Mouse (Mus musculus) adrenal gland, postnatal 36 days (tissue): ENCODE data around the gene Rpp14. TPM values are rescaled to one million over a fixed set of nuclear protein-coding genes. Genes with fewer than 3 reads are reported as not detected.

Experiments used
- DNase-seq, 2 experiments: peaks; one replicate each; pipeline ENCODE4 v3.0.0; 2021; ENCODE audit warnings: mixed read lengths in 1 of 2
- total RNA-seq, 2 experiments: library from RNA; stranded (reverse); gene quantifications; 2 replicates each; pipeline ENCODE4 v1.2.3; 2021

Gene Rpp14
- total RNA-seq, 2 experiments from 2014 or later = 43.3 to 46.0 TPM

DNA sequence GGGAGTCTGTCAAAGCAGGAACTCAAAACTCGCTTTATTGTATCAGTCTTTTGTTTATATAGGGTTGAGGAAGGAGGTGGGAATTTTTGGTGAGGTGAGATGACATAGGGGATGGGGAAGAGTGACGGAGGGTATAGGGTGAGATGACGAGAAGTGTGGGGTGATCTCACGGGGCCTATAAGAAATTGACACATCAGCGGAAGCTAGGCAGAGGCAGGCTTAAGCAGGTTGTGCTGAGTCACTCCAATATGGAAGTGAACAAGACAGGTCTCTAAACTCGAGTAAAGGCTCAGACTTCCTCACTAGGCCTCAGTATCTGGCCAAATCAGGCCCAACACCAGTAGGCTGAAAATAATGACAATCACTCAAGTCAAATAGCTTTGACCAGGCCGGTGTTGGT is 20.2 kb upstream of the Rpp14 start:
- DNase-seq = no peak

DNA sequence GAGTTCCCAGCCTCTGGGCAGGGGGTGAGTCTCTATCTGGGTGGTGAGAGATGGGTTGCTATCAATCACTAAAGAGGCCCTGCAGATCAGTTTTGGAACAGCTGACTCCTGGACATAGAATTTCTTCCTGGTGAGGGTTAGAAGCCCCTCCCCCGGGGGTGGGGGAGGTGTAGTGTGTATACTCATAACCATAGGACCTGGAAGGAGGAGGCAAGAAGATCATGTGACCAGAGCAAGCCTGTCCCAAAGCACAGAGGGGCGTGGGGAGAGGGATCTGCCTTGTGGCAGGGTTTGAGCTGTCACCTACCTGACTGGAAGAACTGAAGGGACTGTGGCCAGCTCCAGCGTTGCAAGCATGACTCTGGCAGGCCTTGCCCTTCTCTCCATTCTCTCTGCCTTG is 18.1 kb upstream of the Rpp14 start:
- DNase-seq = no peak

DNA sequence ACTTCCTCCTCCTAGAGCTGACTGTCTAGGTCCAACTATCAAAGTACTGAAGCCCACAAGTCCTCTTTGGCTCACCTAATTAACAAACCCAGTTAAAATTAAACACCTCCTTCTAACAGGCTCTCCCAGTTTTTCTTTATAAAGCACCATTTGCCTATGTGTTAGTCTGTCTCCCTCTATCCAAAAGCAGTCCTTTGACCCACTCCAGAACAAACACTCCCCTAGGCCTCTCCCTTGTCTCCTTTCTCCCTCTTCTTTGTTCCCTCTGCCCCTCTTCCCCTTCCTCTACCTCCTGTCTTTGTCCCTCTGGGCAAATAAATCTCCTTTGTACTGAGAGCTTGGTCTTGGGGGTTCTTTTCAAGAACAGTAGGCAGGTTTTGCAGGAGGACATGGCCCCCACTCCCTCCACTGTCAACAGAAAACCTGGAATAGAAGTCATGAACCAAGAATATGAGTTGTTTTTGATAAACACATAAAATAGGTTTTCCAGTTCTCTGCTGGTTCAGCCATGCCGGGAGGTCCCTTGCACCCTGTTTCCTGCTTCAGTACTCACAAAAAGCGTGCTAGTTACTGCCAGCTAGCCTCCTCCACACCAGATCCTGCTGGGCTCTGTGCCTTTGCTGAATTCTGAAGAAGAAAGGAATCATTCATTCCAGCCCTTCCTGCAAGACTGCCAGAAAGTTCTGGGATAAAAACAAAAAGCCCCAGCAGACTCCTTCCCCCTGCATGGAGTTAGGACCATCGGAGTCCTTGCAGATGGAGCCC is 17.4 kb upstream of the Rpp14 start:
- no peak for DNase-seq

DNA sequence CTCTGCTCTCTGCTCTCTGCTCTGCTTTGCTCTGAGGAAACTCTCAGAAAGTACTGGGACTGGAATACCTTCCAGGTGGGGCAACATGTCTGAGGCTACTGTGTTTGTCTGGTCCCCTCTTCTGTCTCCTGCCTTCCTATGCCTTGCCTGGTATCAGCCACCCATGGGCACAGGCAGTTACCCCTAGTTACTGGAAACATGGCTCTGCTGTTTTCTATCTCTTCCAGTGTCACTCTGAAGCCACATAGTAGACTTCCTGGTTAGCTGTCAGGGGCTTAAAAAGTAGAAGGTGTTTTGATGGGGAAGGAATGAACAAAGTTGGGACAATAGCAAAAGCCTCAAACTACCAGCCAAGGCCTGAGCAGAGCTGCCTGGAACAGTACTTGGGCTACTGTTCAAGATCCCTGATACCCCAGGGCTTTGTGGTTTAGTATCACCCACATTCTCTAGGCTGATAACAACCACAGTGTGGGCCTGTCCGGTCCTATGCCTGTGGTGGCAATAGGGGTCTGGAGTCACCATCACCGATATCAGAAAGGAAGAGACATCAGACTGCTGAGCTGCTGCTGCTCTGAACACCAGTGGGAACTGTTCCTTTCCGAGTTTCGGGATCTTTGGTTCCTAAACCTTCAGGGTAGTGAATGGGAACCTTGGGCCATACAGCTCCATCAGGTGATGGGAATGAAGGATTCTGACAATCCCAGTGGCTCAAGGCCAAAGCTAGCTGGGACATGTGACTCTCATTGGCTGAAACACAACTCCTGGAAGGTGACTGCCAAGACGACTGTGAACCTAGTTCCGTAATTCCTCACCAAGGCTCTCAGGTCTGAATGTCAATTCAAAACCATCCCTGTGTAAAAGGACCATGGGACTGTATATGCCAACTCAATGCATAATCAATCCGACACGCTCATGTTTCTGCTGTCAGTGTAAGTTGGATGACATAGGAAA is 16.1 kb upstream of the Rpp14 start:
- no peak for DNase-seq

DNA sequence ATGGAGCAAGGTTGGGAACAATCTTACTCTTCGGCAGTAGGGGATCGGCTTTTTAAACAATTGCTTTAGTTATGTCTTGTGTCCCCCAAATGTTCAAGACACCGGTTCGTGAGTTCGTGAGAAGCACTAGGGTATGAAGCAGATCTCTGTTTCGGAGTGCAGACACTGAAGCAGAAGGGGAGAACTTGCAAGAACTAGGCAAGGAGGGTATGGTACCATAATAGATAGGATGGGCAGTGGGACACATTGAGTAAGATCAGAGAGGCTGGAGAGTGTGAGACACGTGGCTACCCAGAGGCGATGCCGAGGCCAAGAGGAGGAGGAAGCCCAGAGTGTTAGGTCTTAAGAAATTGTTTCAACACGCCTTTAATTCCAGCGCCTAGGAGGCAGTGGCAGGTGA is 551 bp downstream of the Rpp14 start:
- DNase-seq = peak; percentile 21 to 35

DNA sequence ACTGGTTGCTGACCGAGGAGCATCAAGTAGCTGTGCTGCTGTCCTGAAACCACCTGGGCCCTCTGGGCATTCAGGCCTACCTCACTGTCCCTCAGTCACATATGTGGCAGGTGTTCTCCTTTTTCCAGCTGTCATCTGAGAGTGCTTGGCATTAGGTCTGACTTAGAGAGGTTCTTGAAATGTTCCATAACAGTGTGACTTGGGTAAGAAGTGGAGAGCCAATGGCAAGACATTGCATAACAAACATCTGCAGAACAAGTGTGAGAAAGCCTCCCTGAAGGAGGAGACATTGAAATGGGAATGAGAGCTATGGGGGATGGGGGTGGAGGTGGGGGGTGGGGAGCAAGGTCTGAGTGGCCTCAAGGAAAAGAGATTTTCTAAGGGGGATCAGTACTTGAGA is 2.8 kb downstream of the Rpp14 start:
- no peak for DNase-seq

DNA sequence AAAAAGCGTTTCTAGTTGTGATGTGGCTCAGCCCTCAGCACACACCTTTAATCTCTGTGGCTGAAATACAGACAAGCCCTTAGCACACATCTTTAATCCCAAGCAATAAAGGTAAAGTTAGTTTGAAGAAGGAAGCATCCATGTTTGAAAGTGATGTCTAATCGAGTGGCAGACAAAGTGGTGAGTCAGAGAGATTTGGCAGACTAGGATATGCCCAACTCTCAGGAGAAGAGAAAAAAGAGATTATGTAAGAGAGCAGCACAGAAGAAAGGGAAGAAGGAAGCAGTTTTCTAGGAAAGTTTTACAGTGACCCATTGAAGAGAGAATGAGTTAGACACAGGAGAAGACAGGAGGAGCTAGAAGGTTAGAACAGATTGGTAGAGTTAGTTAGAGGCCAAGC is 8.8 kb downstream of the Rpp14 start:
- DNase-seq = no peak

DNA sequence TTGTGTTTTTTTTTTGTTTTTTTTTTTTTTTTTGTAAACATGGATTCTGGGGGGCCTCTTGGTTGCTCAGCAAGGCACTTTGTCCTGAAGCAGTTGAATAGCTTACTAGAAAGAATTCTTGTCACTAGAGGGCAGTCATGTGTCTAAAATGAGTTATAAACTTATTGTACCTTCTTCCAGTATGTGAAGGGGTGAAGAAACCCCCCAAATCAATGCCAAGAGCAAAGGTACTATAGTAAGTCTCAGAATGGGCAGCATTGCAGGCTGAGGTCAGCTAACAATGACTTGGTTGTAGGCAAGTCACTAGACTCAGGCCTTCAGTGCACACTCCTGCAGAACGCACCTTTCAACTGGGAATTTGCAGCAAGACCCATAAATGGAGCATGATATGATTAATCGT is 12.4 kb downstream of the Rpp14 start:
- DNase-seq = no peak

DNA sequence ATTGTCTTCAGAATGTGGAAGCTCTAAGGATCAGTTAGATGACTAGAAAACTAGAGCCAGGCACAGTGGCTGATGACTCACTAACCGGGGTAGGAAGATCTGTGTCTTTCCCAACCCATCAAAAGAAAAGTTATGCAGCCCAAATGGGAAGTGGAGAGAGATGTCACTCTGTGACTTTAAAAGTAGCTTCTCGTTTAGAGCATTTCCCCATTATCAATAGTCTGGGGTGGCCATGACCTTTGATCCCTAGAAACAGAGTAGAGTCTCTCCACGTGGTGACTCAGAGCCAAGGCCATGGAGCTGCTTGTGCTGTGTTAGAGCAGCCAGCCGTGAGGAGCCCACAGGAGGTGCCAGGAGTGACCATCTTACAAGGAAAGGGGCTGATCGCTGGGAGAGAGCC is 13.3 kb downstream of the Rpp14 start:
- peak; percentile 72 to 76 for DNase-seq

DNA sequence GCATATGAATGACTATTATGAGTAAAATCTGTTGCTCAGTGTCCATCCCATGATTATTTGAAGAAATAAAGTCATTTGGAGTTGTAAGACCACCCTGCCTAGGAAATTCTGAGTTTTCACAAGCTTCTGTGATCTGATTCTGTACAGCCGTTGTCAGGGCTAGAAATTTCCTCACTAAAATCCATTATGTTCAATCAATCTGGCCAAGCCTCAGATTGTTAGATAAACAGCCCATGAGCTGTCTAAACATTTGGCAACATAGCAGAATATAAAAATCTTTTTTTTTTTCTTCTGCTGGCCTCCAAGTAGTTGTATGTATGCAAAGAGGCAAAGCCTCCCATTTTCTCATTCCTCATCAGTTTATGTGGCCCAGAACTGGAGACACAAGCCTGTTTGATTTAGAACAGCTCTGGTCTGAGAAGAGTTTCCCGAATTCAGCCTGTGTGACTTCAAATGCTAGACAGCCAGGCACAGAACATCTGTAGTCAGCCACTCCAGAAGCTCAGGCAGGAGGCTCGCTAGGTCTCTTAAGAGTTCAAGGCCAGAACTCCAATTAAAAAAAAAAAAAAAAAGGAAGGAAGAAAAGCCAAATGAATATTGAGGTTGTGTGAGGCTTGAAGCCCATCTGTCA is 14.9 kb downstream of the Rpp14 start:
- no peak for DNase-seq

DNA sequence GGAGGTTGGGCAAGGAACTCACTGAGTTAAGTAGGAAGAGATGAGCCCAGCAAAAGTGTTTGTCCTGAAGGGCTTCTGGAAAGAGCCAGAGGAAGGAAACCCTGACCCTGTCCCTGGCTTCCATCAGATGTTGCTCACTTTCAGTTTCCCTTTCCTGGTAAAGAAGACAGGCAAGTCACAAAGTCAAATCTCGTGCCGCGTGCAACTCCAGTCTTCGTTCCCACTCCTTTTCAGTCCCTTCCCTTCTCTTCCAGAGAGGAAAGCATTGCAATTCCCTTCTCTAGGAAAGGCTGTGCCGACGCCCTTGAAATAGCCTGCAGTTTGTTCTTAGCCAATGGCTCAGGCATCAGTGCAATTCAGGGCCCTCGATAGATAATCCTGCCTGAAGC is 15.4 kb downstream of the Rpp14 start:
- DNase-seq = peak; percentile 47 to 54

DNA sequence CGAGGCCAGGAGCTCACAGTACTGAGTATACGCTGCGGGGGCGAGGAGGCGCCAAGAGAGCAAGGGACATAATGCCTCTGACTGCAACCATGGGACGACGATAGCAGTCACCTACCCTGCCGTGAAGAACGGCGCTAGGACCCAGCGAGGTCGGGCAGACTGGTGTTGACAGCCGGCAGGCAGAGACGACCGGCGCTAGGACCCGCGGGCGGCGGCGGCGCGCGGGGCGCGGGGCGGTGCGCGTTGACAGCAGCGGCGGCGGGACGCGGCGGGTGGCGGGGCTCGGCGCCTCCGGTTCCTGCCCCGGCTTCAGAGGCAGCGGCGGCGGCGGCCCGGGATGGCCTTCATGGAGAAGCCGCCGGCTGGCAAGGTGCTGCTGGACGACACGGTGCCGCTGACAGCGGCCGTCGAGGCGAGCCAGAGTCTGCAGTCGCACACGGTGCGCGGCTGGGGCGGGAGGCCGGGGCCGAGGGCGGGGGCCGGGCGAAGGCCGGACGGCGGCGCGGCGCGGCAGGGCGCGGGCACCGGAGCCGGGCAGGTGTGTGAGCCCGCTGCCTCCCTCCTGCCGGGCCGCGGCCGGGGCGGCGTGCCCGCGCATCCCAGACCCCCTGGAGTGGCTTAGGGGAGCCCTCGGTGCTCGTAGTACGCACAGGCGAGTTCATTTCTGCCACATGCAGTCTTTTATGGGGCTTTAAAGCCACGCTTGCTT is 18.0 kb downstream of the Rpp14 start, which contains the start of gene Pxk:
Gene Pxk (plus strand): TSS at position 234 of the 709 bp plus-strand sequence.
- peak; percentile 97 to 98 for DNase-seq

DNA sequence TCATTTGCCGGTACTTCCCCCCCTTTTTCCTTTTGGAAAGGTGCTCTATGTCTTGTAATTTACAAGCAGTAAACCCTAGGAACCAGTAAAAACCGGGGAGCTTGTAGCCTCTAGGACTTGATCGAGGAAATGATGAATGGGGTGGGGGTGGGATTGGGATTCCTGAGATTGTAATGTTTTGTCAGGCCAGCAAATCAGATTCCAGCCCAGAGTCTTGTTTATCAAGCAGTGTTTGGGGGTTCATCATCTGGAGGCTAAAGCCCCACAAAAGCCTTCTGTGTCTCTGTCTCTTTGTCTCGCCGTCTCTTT is 18.5 kb downstream of the Rpp14 start:
- no peak for DNase-seq

DNA sequence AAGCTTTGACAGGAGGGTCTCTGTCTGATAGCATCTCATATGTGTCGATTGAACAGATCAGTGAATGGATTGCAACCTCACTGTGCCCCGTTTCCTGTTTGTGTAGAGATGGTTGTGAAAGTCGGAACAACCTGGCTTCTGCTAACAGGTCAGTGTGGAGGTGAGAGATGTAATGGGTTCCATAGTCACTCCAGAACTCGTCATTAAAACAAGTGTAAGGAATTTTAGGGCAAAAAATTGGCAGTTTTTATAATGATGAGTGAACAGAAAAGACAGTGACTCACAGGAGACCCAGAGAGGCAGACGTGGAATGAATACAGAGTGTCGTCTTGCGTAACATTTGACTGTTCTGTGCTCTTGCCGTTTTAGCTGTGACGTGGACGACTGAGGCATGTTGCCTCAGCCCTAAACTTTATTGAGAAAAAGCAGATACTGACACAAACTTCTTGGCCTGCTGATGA is 19.4 kb downstream of the Rpp14 start:
- peak; percentile 35 to 50 for DNase-seq

DNA sequence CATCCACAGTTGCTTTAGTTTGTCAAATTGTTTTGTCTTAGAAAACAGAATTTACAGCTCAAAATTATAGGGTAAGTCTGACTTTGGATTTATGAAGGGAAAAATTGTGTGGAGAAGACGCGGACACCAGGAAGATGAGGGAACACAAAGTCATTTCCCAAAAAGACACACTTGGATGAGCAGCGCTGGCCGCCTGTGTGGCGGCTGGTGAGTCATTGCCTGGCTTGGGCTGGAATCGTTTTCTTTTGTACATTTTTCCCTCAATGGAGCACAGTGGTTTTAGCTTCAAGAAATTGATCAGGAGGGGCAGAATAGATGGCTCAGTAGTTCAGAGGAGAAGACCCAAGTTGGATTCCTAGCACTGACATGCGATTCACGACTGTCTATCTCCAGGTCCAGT is 21.7 kb downstream of the Rpp14 start:
- DNase-seq = peak; percentile 45 to 49

DNA sequence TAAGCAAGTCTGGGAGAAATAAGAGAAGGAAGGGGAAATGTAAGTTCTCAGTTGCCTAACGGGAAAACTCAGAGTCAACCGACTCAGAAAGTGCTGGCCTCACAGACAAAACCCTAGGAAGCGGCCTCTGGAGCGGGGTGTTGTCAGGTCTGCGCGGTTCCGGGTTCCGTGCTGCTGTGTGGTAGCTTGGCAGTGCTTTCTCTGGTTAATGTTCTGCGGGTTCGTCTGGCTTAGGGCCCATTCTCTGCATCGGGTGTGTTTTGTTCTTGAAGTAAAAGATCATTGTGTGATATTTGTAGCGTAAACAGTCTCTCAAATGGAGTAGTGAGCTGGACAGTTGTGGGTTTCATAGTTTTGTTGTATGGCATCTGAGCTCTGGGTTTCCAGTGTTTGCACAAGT is 22.5 kb downstream of the Rpp14 start:
- no peak for DNase-seq

DNA sequence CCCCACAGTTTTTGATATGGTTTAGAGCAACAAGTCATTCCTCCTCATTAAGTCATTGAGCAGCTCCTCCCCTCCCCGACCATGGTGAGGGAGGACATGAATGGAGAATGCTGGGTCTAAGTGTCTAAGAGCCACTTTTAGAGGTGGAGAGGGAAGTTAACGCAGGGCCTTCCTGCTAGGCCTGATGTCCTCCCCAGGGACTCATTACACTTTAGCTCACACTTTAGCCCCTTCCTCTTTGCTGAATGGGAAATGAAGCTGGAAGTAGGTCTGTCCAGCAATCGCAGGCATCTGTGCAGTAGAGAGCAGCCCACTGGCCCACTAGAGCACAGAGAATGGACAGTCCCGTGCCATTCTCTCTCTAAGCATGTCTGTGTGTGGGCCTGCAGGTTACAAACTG is 27.9 kb downstream of the Rpp14 start:
- no peak for DNase-seq

DNA sequence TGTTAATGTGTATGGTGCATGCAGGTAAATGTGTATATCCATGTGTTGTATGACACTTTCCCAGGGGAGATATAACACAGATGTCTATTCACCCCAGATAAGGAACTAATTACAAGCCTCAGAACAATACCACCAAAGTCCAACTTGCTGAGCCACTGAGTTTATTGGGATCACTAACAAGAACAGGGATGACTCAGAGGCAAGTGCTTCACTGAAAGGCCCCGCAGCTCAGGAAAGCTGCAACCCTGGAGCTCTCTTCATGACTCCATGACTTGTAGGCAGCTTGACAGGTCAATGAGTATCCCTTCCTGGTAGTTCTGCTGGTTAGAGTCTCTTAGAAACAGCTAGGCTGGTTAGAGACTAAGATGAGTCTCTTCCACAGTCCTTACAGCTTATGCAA is 28.8 kb downstream of the Rpp14 start:
- DNase-seq = no peak

DNA sequence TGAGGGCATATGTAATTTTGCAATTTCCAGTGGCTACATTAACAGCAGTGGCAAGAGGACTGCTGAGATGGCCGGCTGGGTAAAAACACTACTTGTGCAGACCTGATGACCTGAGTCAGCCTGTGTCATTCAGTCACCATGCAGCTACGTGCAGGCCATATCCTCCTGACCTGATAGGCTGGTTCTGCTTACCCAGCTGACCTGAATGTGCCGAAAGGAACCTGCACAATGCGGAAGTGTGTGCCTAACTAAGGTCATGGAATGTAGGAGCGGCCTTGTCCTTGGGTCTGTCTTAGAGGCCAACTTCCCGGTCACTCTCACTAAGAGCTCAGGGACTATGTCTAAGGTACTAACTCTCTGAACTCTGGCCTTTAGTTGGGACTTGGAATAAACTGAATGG is 31.4 kb downstream of the Rpp14 start:
- DNase-seq = peak; percentile 29

DNA sequence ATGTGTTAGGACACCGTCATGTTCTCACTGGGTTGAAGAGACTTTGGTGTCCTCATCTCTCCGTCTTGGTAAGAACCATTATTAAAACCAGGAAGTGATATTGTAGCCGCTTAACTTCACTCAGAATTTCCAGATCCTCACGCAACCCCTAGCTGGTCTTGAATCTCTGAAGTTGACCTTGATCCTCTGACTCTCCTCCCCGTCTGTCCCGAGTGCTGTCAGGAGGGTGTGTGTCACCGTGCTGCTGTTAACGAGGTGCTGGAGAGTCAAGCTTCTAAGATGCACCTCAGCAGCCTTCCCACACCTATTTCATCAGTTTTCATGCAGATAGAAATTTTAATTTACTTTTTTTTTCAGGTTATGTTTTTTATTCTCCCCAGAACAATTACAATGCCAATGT is 31.9 kb downstream of the Rpp14 start:
- peak; percentile 30 to 55 for DNase-seq

DNA sequence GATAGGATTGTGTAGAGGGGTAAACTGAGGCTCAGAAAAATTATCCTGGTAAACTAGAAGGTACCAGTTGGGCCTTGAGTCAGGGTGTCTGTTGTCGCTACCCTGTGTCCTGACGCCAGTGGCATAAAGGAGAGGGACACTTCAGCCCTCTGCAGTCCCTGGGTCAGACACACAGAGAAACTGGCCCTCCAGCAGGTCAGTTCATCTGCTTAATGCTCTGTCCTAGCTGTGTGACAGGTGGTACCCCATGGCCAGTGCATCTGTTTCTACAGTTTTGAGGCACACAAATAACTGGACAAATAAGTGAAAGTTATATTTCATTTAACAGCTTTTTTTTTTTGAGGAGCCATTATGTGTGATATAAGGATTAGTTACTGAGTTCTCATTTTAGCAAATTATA is 33.4 kb downstream of the Rpp14 start:
- no peak for DNase-seq

DNA sequence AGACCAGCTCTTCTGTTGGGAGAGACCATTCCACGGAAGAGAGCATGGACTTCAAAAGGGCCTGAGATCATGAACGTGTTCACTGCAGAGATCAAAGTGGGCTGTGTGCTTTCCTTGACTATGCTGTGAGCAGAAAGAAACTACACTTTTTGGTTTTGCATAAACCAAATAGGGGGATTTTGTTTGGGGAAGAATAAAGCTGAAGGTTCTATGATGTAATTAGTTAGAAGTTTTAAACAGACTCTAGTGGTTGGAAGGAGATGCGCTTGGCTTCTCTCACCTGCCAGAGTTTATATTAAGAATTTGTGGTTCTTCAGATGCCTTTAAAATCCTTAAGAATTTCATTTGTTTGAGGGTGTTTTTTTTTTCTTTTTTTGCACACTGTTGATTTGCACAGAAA is 34.1 kb downstream of the Rpp14 start:
- DNase-seq = no peak
